Mouse (Mus musculus) cerebellum, postnatal 4 days (tissue): ENCODE results near the gene Bmf.

Experiments
- DNase-seq, 2 experiments: peaks; one replicate each; pipeline ENCODE4 v3.0.0; 2022; ENCODE audit warnings: low spot score in 2 of 2, mixed read lengths in 1 of 2

Bmf gene

GRCm38 (mm10) chr2:118545242-118546103 lies 4.0 kb downstream of the Bmf start:
- DNase-seq = peak; percentile 77 to 94

GRCm38 (mm10) chr2:118543893-118544799 lies 5.3 kb downstream of the Bmf start:
- peak; percentile 66 to 90 for DNase-seq

DNA sequence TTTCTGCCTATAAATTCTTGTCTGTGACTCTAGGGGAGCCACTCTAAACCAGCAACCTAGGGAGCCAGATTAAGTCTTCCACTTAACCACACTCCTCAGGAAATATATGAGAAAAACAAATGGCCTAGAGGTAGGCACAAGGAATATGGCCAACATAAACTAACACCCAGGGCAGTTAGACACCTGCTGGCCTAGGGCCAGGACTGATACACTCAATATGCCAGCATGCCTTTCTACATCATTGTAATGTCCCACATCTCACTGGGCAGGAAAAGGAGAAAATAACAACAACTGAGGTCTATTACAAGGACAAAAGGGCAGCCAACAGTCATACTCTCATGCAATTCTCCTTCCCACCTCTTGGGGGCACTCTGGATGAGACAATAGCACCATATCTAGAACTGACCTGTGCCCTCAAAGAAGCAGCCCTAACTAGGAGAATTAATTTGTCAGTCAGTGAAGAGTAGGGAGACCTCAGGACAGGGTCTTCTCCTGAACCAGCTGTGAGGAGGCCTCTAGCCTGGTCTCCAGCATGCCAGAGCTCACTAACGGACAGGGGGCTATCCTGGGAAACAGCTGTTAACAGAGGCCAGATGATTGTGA lies 6.4 kb downstream of the Bmf start:
- DNase-seq = no peak

GRCm38 (mm10) chr2:118541716-118542115 lies 7.8 kb downstream of the Bmf start:
- DNase-seq = no peak

DNA sequence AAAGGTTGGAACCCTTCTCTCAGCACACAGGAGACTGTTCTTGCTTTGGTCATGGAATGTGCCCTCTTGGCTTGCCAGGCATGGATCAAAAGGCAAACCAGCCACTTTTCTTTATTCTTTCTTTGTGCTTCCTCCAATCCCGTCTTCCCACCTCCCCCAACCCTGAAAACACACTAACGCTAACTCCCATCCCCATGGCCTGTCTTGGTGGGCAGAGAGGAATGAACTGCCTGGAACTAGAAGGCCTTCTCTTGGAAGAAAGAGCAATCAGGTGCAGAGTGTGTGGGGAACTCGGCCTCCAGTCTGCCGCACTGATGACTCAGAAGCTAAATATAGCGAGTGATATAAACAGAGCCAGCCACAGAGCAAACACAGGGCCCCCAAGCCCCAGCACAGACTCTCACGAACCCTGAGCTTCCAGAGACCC lies 8.8 kb downstream of the Bmf start:
- DNase-seq = no peak

GRCm38 (mm10) chr2:118539881-118540516 lies 9.5 kb downstream of the Bmf start:
- DNase-seq = no peak

DNA sequence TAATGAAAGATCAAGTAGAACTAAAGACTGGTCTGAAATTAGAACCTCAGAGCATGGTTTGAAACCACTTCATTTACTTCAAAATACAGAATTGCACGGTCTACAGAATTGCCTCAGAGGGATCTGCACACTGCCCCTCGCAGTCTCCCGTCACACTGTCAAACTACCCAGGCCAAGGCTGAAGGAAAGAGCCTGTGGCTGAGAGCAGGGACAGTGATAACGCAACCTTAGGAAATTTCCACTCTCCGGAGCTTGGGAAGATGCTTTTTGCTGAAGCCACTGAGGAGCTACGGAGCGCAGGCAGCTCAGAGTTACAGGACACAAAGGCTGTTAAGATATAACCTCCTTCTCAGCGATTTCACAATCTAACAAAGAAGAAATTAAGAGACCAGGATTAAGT lies 10.4 kb downstream of the Bmf start:
- no peak for DNase-seq

DNA sequence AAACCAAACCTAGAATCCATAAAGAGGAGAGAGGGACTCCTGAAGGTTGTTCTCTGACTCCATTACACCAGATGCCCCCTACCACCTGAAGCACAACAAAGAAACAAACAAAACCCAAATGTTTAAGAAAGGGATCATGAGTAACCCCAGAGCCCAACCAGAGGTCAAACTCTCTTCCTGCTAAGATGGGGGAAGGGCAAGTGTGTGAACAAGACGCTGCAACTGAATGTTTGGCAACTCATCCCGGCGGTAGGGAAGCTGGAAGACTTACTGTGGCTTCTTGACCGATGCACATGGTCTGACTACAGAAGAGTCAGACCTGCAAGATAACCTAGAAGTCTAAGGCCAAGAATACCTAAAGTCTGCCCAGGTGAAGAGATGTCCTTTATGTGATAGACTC lies 12.3 kb downstream of the Bmf start:
- no peak for DNase-seq

DNA sequence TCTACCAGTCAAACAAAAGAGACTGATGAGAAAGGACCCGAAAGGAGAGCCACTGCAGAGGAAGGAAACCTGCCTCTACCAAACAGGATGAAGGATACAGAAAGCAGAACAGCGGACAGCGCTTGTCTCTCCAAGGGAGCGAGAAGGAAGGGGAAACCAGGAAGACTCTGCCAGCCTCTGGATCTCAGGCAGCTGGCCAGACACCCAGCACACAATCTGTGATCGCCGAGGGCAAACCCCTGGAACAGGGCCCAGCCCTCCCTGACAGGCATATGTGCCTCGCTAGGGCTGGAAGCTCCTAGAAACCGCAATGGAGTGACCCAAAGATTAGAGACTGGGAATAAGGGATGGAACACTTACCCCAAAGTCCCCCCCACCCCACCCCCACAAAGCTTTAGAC lies 12.9 kb downstream of the Bmf start:
- peak in 1 of 2 experiments; percentile 74 for DNase-seq

GRCm38 (mm10) chr2:118536111-118536510 lies 13.4 kb downstream of the Bmf start:
- no peak for DNase-seq

DNA sequence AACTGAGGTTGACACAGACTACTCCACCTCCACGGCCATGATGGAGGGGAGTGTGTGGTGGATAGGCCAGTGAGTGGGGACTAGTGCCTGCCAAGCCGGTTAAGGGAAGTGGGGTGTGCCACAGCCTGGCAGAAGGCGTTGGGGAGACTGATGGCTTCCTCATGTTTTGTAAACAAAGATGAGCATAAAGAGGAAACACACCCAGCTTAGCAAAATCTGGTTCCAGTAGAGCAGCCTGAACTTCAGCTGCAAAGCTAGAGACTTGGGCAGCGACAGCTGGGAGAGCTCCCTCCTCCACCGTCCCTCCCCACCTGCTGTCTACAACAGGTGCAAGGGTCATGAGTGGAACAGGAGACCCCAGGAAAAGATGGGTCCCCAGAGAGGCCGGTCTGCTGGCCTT lies 15.5 kb downstream of the Bmf start:
- DNase-seq = no peak

DNA sequence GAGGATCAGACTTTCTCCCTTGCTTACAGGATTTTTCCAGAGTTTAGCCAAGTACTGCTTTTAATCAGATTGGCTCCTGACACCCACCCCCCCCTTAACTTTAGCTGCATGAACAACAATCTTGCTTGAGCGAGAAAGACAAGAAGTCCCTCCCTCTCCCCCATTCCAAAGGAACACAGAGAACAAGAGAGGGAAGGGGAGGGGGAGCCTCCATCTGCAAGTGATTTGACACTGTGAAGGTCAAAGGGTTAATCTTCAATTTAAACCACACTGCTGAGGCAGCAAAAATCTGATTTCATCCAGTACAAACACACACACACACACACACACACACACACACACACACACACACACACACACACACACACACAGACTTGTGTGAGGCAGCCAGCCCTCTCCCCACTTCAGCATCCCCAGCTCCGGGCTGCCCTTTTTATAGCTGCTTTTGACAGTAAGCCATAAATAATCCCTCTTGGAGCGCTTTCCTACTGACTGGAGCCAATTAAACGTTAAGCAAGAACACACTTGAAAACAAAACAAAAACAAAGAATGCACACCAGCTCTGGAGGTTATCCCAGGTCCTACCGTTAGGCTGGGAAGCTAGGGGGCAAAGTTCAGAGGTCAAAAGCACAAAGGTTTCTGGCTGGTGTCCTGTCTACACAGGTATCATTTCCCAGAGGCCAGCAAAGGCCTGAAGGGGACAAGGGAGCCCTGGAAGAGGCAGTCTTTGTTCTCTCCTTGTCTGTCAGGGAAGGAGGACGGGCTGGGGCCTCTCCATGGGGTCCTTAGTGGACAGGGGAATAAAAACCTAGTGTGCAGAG lies 16.4 kb downstream of the Bmf start:
- DNase-seq = no peak

- DNase-seq = no peak
Measured at GRCm38 (mm10) chr2:118532401-118532800, 17.1 kb downstream of the Bmf start.

GRCm38 (mm10) chr2:118529466-118530181 lies 19.9 kb downstream of the Bmf start:
- no peak for DNase-seq

GRCm38 (mm10) chr2:118526545-118526944 lies 22.9 kb downstream of the Bmf start:
- no peak for DNase-seq

DNA sequence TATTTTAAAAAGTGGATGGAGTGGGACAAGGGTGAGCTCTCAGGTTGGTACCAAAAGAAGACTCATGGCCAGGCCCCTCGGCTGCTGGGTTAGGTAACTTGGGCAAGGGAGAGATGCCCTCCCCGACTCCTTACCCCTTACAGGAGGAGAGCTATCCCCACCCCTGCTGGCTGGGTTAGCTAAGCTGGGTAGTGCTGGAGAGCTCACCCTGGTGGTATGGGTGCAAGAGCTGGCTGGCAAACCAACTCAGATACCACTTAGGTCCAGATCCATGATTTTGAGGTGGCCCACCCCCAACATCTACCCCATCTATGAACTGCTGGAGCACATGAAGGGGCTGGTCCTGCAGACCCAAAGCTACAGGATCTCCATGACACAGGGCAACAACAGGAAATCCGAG lies 24.7 kb downstream of the Bmf start:
- no peak for DNase-seq

DNA sequence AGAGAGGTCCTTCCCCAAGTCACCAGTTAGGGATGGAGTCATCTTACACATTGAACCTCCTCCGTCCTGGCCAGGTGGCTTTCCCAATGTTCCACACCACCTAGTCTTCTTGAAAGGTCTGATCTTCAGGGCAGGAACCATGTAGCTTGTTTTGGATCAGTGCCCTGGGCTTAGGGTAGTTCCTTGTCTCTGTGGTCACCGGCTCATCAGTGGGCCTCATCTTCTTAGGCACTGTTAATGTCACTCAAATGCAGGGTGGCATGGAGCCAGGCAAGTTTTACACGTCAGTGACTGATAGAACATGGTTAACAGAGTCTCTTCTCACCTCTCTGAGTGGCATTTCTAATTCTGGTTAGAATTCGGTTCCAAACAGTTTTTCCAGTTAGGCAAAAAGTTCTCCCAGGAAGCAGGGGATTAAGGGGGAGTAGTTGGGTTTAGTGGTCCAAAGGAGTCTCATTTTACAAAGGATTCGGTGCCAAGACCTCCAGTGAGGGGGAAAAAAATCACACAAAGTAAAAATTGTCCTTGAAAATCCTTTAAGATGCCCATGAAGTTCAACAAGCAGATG lies 26.2 kb downstream of the Bmf start:
- DNase-seq = no peak

DNA sequence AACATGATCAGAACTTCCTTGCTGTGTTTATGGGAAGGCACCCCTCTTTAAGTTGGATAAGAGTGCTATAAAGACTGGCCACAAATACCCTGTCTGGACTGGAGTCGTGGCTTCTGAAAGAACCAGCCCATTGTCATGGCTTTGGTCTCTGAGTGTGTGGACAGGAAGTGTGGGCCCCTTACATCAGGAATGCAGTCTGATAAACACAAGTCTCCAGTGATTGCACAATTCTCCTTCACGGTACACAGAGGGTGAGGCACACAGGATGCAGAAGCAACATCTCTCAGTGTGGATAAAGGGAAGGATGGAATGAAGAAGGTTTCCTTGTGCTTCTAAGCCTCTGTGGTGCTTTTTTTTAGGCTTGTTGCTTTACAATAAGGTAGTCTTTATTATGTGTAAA lies 27.2 kb downstream of the Bmf start:
- DNase-seq = no peak

- no peak for DNase-seq
Measured at GRCm38 (mm10) chr2:118520042-118520933, 29.2 kb downstream of the Bmf start.
